Mouse (Mus musculus) embryonic stem cell, embryonic (primary cell): ENCODE data around the gene Uxs1.

Experiments
- CTCF ChIA-PET, 4 experiments: fragments of 300-600 bp in 2 of 4; fragments of 350-600 bp in 2 of 4; sonication (Branson Sonifier 250); formaldehyde crosslinking; loops; one replicate each; lab custom pipeline; 2022; ENCODE audit warnings: inconsistent platforms in 2 of 4; lab: Charles Lee
- POLR2A ChIA-PET, 4 experiments: fragments of 300-600 bp in 2 of 4; fragments of 350-600 bp in 2 of 4; sonication (Branson Sonifier 250); formaldehyde crosslinking; loops; one replicate each; lab custom pipeline; 2022; ENCODE audit warnings: antibody characterized with exemption in 4 of 4, inconsistent platforms in 1 of 4; lab: Charles Lee

Uxs1 gene

DNA sequence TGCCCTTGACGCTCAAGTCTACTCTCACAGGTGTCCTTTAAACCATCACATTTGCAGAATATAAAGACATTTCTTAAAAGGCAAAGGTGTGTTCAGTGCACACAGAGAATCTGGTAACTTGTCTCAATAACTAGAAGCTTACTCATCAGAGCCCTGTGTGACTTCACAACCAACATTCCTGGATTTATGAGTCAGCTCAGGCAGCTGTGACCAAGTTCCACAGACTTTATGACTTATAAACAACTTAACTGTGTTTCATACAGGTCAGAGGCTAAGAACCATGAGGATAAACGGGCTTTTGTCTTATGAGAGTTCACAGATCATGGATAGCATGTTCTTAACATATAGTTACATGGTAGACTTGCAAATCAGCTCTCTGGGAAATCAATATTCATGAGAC is 8.5 kb downstream of the Uxs1 start:
- POLR2A ChIA-PET = interaction anchor here in 2 of 4 experiments (1.0 to 4.0 kb wide), 4 partner anchors 8 to 32 kb away, joined by 3 to 29 read pairs (median 4); partner anchors contain the start of gene Uxs1 (in 1 of the 2)
- CTCF ChIA-PET = no interaction called here

DNA sequence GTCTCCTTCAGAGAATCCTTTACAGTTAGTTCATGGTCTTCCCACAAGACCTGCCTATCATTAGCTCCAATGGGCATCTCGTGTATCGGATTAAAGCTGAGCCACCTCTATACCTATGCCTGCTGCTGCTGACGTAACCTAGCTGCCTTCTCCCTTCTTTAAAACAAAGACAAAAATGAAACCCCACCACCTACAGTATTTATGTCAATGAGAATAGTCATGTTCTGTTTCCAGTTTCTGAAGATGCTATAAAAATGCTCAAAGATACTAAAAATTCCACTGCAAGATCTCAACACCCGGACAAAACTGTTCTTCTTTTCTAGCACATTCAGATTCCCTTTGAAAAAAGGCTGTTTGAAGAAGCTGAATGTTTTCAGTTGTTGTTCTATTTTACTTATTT is 9.2 kb downstream of the Uxs1 start:
- ChIA-PET POLR2A (interaction anchor here in 3 of 4 experiments (0.5 to 4.0 kb wide), 6 partner anchors 8 to 61 kb away, joined by 3 to 29 read pairs (median 3); partner anchors contain the start of gene Uxs1 (in 1 of the 3)), CTCF (no interaction called here)

DNA sequence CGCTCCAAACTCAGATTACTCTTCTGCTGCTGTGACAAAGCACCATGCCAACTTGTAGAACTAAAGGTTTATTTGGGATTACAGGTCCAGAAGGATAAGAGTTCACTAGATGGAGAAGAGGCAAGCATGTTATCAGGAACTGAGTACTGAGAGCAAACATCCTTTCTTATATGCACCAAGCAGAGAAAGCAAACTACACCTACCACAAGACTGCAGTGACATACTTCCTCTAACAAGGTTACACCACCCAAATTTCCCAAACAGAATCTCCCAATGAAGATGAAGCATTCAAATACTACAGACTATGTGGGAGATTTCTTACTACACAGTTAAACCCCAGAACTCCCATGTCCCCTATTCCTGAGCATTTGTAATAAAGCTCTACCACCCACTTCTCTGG is 15.8 kb downstream of the Uxs1 start:
- ChIA-PET CTCF (no interaction called here), POLR2A (interaction anchor here in 2 of 4 experiments (0.9 to 1.6 kb wide), 3 partner anchors 10 to 15 kb away, joined by 3 to 7 read pairs (median 3); partner anchors contain the start of gene Uxs1 (in 2 of the 2))

DNA sequence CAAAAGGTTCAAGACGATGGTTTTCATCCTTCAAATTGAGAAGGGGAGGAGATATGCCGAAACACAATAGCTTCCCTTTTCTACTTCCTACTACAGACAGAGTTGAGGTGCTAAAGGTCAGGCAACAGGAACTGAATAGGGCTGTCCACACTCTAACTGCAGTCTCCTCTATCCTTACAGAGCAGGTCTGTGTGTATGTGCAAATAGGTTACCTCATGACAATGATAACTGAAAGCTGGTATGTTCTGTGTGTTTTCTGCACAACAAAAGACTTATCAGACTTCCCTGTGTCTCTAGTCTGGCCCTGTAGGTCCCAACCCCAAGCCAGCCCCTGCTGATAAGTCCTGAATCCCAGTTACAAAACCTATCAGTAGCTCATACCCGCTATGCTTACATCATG is 16.5 kb downstream of the Uxs1 start:
- ChIA-PET POLR2A (interaction anchor here in 3 of 4 experiments (0.6 to 1.6 kb wide), 6 partner anchors 9 to 204 kb away, joined by 3 to 7 read pairs (median 3); partner anchors contain the start of gene Uxs1 (in 2 of the 3)), CTCF (no interaction called here)

DNA sequence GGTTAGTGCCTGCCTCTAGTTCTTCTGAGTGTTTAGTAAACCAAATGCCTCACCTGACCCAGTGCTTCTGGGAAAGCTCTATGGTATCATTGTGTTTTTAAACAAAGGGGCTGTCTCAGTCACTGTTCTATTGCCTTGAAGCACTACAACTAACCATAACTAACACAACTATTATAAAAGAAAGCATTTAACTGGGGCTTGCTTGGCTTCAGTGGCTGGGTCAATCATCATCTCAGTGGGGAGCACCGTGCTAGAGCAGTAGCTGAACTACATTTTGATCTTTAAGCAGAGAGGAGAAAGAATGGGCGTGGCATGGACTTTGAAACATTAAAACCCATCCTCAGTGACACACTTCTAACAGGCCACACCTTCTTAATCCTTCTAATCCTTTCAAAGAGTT is 18.2 kb downstream of the Uxs1 start:
- ChIA-PET CTCF (no interaction called here), POLR2A (interaction anchor here in 2 of 4 experiments (0.7 to 1.6 kb wide), 4 partner anchors 17 to 124 kb away, joined by 3 to 9 read pairs (median 4); partner anchors contain the start of genes Tpp2 (in 1 of the 2) and Uxs1 (in 1 of the 2))

DNA sequence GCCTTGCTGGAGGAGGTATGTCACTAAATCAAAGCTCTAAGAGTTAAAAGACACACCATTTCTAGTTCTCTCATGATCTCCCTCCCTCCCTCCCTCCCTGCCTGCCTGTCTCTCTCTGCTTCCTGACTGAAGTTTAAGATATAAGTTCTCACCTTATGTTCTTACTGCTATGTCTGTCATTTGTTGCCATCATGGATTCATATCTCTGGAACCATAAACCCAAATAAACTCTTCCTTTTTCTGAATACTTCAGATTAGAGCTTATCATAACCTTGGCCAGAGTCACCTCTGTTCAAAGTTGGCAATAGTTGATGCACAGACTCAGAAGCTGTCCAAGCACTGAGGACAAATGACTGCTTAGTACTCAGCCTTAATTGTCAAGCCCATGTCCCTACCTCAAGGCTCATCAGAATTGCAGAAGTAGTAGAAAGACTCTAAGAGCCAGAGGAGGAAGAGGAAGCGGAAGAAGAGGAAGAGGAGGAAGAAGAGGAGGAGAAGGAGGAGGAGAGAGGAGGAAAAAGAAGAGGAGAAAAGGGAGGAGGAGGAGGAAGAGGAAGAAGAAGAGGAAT is 23.6 kb downstream of the Uxs1 start:
- POLR2A ChIA-PET = no interaction called here
- CTCF ChIA-PET = no interaction called here

DNA sequence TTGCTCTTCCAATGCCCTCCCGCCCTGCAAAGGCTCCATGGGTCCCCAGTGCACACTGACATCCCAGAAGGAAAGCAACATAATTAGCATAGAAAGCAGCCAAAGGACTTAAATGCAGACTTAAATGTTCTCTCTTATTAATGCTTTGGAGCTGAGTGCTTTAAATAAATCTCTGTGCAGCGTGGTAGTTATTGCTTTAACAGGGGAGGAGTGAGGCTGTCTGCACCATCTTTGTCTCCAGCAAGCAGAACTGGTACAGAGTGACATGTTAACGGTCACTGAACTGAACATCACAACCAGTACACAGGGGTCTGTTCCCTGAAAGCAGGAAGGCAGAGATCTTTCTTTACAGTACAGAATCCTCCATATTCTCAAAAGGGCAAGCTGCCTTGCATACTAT is 29.6 kb downstream of the Uxs1 start:
- CTCF ChIA-PET = no interaction called here
- POLR2A ChIA-PET = interaction anchor here in 1 of 4 experiments (0.8 kb wide), 1 partner anchor 10 kb away, joined by 3 read pairs; no protein-coding TSS in a partner anchor

DNA sequence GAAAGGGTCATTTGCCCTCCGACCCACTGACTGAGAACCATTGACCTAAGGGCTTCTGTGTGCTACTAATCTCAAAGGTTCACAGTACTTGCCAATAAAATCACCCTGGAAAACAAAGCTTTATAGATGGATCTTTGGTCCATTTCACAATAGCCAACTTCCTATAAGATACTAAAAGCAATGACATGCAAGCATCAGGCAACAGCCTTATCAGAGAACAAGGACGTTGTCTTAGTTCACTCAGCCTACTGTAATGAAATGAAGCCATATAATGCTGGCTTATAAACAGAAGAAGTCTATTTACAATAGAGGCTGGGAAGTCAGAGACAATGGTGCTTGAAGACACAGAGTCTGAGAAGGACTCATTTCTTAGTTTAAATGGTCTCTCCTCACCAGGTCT is 37.8 kb downstream of the Uxs1 start:
- ChIA-PET POLR2A (no interaction called here), CTCF (no interaction called here)

DNA sequence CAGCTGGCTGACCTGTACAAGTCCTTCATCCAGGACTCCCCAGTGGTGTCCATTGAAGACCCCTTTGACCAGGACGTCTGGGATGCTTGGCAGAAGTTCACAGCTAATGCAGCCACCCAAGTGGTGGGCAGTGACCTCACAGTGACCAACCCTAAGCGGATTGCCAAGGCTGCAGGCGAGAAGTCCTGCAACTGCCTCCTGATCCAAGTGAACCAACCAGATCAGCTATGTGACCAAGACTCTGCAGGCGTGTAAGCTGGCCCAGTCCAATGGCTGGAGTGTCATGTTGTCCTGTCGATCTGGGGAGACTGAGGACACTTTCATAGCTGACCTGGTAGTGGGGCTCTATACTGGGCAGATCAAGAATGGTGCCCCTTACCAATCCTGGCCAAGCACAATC is 40.9 kb downstream of the Uxs1 start:
- POLR2A ChIA-PET = interaction anchor here in 1 of 4 experiments (0.6 to 1.1 kb wide), 3 partner anchors 32 to 96 kb away, joined by 3 to 4 read pairs (median 3); partner anchors contain the start of gene Uxs1
- CTCF ChIA-PET = no interaction called here

DNA sequence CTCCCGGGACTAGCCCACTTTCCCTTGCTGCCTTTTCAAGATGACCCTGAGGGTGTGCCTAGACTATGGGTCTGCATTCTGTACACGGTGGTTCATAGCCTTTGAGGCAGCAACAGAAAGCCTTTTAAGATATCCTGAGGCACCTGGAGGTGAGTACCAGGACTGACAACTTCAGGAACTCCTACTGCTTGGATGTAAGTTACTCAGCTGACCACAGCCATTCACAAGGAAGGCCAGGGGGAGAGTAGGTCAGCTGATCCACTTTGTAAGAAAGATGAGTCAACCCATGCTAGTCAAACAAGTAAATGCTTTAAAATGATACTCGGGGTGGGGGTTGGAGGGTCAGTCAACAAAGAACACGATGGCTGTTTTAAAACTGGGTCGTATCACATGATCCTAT is 42.3 kb downstream of the Uxs1 start:
- CTCF ChIA-PET = interaction anchor here in 1 of 4 experiments (0.6 kb wide), 2 partner anchors 26 to 36 kb away, joined by 3 to 5 read pairs; no protein-coding TSS in a partner anchor
- POLR2A ChIA-PET = interaction anchor here in 2 of 4 experiments (0.7 to 1.5 kb wide), 5 partner anchors 11 to 148 kb away, joined by 3 to 4 read pairs (median 3); partner anchors contain the start of gene Tpp2 (in 2 of the 2)

DNA sequence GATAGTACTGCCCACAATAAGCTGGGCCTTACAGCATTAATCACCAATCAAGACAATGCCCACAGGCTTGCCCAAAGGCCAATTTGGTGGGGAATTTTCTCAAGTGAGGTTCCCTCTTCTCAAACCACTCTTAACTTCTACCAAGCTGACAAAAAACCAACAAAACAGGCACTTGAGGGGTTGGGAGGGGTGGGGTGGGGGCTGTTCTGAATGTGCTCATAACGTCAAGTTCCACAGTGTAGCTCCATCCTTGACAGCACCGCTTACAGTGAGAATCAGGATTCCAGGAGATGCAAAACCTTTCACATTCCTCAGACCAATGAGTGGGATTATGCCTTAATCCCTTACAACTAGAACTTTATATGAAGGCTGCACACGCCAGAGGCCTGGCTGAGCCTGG is 44.4 kb downstream of the Uxs1 start:
- ChIA-PET POLR2A (no interaction called here), CTCF (interaction anchor here in 1 of 4 experiments (0.6 kb wide), 1 partner anchor 23 kb away, joined by 3 read pairs; no protein-coding TSS in a partner anchor)

DNA sequence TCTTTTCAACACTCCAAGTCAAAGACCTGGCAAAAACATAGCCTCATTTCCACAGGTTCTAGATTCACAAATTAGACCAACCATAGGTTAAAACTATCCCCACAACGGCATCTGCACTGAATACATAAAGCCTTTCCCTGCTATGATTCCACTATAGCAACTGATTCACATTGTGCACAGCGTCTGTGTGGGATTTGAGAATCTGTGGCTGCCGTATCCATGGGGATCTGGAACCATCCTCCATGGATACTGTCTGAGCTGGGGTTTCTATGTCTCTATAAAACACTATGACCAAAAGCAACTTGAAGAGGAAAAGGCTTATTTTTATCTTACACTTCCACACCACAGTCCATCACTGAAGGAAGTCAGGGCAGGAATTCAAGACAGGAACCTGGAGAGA is 44.9 kb downstream of the Uxs1 start:
- ChIA-PET CTCF (no interaction called here), POLR2A (no interaction called here)

DNA sequence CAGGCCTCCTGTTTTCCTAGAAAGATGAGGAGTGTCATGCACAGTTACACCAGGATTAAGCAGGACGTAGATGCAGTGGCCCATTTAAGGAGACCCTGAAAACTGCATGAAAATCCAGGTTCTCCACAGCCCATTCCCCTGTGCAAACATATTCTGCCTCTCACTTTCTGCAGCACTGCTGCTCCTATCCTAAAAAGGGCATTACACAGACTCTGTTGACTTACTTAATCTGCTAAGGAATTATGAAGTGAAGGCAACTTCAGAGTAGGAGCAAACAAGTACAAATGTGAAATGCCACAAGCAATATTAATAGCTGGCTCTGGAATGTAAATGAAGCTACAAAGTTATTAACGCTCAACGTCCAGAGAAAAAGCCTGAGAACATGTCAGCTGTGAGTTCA is 45.9 kb downstream of the Uxs1 start:
- CTCF ChIA-PET = no interaction called here

DNA sequence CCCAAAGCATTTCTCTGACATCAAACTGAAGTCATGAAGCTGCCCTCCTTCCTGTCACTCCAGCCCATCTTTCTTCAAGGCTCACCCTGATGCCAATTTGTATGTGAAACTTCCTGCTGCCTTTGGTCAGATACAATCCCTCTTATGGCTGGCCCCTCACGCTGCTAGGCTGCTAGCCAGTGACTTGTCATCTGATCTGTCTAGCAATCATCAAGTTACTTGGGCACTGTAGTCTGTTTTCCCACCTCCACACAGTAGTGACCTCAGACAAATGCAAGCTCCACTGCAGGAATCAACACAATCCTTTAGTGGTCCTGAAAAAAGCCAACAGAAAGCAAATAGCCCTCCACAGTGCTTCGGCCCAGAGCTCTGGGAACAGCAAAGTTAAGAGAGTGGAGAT is 46.4 kb downstream of the Uxs1 start:
- POLR2A ChIA-PET = interaction anchor here in 1 of 4 experiments (0.6 kb wide), 1 partner anchor 20 kb away, joined by 3 read pairs; no protein-coding TSS in a partner anchor
- CTCF ChIA-PET = no interaction called here

More for the DNA sequence above, 45.9 kb downstream of the Uxs1 start:
- POLR2A ChIA-PET = no interaction called here

DNA sequence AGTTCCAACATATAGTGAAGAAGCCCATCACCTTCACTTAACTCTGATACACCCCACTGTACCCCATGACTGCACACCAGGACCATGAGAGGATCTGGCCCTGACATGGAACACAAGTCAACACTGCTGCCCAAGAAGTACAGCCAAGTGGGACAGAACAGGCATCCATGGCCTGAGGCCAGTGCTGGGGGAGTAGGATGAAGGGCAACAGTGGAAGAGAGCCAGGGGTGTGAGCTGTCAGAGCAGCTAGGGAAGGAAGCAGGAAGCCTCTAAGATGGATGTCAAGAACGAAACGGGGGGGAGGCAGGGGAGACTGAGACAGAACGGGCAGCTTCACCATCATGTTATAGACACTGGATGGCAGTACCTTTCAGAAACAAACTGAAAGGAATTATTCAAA is 51.5 kb downstream of the Uxs1 start:
- CTCF ChIA-PET = no interaction called here
- POLR2A ChIA-PET = no interaction called here

DNA sequence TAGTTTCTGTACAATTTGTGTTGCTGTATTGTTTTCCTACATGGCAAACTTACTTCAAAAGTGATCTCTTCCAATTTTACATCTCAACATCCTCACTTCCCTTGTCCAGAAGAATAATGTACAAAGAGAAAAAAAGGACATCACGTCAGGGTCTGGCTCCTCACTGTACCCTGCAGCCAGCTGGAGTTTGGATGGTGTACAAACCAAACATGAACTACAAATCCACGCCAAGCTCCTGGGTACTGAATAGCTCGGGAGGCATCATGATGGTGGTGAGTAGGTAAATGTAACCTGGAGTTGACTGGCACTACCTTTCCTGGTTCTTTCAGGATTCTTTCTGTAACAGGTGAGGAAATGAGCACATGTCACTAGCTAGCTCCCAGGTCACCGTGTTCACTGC is 53.5 kb downstream of the Uxs1 start:
- CTCF ChIA-PET = no interaction called here
- POLR2A ChIA-PET = no interaction called here

DNA sequence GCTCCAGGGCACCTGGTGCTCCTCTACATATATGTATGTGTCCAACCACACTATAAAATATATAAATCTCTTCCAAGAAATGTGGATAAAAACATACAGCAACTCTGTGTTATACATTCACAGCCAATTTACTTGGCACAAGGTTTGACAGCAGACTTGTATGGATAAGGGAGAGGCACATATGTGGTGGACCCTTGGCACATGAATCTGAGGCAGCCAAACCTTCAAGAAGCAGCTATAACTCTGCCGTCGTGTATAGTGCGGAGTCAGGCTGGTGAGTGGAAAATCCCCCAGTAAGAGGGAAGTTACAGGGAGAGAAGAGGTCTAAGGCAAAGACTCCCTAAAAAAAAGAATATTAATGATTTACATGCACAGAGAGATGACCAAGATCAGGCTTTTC is 54.9 kb downstream of the Uxs1 start:
- CTCF ChIA-PET = no interaction called here
- POLR2A ChIA-PET = interaction anchor here in 1 of 4 experiments (1.1 kb wide), 1 partner anchor 10 kb away, joined by 3 read pairs; no protein-coding TSS in a partner anchor

DNA sequence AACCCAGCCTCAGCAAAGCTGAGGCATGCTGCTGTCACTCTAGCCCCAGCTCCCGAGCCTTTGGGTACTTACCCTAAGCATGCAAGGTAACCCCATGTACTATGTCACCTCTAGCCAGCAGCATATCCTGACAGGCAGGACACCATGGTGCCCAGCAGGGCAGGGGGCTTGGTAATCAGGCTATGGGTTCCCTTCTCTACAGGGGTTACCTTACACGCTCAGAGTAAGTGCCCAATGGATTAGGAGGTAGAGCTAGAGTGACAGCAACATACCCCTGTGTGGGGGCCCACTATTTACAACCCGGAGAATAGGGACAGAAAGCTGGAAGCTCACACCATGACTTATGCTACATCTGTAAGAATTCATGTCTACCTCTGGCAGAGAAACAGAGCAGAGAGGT is 57.6 kb downstream of the Uxs1 start:
- CTCF ChIA-PET = no interaction called here
- POLR2A ChIA-PET = interaction anchor here in 2 of 4 experiments (0.5 to 1.1 kb wide), 2 partner anchors 10 to 702 kb away, joined by 3 to 4 read pairs; no protein-coding TSS in a partner anchor

DNA sequence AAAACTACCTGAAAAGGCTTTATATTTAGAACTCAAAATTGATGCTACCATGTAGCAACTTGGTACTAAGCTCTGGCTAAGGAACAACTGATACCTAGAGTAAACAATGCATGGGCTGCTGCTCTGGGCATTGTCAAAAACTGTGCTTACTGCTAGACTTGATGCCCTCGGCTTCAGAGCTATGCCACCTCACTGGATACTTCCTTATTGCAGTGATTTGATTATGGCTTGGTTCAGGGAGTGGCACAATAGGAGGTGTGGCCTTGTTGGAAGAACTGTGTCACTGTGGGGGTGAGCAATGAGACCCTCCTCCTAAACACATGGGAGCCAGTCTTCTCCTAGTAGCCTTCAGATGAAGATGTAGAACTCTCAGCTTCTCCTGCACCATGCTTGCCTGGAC is 58.3 kb downstream of the Uxs1 start:
- ChIA-PET CTCF (interaction anchor here in 2 of 4 experiments (0.5 to 0.6 kb wide), 2 partner anchors 10 to 1180 kb away, joined by 5 to 14 read pairs; no protein-coding TSS in a partner anchor), POLR2A (no interaction called here)

DNA sequence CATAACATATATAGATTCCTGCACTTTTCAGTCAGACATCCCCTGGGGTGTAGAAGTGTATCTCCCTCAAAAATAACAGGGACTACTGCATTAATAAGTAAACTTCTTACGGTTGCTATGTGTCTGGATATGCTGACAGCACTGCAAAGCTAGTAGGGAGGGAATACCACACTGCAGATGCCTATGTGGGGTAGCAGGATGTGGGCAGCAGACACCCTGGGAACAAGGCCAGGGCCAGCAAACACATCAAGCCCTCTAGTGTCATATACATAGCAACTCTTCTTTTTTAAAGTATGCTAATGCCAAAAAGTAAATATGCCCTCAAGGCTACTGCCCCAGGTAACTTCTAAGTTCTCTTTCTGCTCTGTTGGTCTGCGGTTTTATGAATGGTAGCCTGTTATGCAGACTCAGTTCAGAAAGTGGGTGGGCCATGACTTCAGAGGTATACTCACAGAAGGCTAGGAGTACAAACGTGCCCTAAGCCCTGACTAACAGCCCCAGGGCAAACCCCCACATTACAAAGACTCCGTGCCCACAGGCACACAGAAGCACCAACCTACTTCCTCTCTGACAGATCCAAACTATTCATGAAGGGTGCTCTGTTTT is 59.1 kb downstream of the Uxs1 start:
- ChIA-PET CTCF (no interaction called here), POLR2A (no interaction called here)
